Mouse (Mus musculus) kidney, adult 18-20 months (tissue): ENCODE measurements around the gene Rnf34.

Experiments
- DNase-seq: peaks from one replicate; pipeline ENCODE4 v3.0.0; 2021

Gene Rnf34

DNA sequence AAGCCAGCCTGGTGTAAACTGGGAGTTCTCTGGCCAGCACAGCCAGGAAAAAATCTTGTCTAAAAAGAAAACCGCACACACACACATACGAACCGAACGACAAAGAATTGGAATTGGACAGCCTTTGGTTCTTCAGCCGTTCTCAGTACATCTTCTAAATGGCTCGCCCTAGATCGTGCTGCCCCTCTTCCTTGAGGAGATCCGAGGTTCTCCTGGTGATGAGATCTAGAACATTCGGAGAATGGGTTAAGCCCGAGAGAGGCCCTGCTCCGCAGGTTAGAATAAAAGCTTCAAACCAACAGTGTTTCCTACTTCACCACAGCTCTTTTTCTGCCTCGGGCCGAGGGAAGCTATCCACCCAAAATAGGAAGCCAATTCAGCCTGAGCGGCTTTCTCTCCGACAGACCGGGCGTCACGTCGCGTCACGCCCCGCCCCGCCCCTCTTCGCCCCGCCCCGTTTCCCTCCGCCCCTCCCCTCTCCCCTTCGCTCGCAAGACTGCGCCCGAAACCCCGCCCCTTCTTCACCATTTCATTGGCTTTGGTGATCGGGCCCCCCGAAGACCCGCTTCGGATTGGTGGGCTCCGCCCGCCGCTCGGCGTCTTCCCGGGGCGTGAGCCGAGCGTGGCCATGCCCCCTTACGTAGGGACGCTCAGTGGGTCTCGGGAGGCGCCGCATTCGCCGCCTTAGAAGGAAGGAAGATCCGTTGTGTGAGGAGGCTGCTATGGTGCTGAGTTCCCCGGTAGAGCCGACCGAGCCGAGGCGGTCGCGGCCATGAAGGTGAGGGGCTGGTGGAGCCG, at the start of gene Rnf34:
Gene Rnf34 (plus strand): TSS at position 528 of the 798 bp plus-strand sequence.
- DNase-seq = peak; percentile 96

- DNase-seq = peak; percentile 47
Measured at GRCm38 (mm10) chr5:122800345-122801010, 49.4 kb upstream of the Rnf34 start.

GRCm38 (mm10) chr5:122801684-122802083, 48.2 kb upstream of the Rnf34 start:
- no peak for DNase-seq

- DNase-seq = peak; percentile 65
Measured at GRCm38 (mm10) chr5:122802706-122803105, 47.1 kb upstream of the Rnf34 start.

DNA sequence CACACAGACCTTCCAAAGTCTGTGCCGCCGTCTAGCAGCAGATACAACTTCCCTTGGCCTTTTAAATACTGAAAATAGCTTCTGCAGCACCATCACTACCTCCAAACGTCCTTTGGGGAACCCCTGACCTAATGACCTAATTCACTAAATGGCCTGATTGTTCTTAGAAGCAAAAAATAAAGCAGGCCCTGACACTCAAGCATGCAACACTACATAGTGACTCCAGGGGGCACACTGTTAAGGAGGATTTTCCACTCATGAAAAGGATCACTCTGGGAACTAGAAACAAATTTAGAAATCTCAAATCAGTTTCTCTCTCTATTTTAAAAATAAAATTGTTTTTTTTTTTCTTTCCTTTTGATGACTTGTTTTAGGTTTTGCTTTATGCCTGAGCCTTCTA, 44.3 kb upstream of the Rnf34 start:
- no peak for DNase-seq

DNA sequence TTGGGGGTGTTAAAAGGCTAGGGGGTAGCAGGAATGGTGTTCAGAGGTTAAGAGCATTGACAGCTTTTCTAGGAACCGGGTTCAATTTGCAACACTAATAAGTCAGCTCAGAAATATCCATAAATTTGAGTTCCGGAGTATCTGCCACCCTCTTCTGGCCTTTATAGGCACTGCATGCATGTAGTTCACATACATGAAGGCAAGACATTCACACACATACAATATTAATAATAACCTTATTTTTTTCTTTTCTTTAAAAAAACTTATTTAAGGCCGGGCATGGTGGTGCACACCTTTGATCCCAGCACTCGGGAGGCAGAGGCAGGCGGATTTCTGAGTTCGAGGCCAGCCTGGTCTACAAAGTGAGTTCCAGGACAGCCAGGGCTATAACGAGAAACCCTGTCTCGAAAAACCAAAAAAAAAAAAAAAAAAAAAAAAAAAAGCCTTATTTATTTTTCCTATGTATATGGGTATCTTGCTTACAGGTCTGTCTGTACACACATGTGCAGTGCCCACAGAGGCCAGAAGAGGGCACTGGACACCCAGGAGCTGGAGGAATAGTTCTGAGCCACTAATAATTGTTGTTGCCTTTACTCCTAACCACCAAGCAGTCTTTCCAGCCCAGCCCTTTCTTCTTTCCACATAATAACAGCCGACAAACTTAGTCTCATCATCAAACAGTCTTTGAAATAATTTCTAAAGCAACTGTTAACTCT, 38.3 kb upstream of the Rnf34 start:
- peak; percentile 72 for DNase-seq

DNA sequence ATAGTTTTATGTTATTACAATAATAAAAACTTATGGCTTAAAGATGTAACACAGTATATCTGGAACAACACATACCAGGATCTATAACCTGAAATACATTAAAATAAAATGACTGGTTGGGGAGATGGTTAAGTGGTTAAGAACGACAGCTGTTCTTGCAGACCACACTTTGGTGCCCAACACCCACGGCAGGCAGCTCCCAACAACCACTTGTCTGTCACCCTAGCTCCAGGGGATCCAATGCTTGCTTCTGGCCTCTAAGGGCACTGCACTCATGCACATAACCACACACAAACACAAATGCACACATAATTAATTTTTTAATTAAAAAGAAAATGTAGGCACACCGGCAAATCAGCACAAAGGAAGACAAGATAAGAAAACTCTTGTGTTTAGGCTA, 37.1 kb upstream of the Rnf34 start:
- DNase-seq = no peak

- peak; percentile 92 for DNase-seq
Measured at GRCm38 (mm10) chr5:122820777-122821523, 28.9 kb upstream of the Rnf34 start, which contains the start of gene Anapc5. Anapc5 (minus strand) TSS chr5:122821339.

GRCm38 (mm10) chr5:122821524-122821885, 28.3 kb upstream of the Rnf34 start:
- no peak for DNase-seq

DNA sequence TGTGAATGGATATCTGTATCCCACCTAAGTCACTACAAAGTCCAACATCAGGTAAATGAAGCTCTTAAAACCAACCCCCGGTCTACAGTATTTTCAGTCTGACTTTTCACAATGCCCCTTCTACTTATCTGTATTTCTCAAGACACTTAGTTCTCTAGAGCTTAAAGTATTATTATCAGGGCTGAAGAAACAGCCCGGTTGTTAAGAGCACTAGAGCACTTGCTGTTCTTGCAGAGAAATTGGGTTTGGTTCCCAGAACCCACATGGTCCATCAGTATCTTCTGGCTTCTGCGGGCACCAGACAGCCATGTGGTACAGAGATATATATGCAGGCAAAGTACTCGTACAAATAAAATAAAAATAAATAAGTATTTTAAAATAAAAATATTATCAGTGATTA, 27.4 kb upstream of the Rnf34 start:
- no peak for DNase-seq

- no peak for DNase-seq
Measured at GRCm38 (mm10) chr5:122823976-122824375, 25.9 kb upstream of the Rnf34 start.

- DNase-seq = no peak
Measured at GRCm38 (mm10) chr5:122824450-122824849, 25.4 kb upstream of the Rnf34 start.

GRCm38 (mm10) chr5:122825099-122825498, 24.7 kb upstream of the Rnf34 start:
- no peak for DNase-seq

GRCm38 (mm10) chr5:122832536-122832935, 17.3 kb upstream of the Rnf34 start:
- DNase-seq = no peak

DNA sequence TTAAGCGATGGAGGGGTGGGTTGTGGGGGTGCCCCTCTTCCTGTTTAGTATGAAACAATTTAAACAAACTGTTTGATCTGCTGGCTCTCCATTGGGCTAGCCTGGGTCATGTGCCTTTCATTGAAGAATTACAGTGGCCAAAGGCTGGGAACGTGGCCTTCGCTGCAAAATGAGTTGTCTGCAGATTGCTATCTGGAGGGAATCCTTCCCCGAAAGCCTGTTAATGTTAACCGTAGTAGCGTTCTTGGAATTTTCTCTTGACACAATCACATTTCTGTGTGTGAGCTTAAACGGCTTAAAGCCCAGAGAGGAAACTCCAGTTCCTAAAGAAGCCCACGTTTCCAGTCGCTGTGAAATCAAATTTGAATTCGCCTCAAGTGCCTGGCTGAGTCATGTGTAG, 16.9 kb upstream of the Rnf34 start:
- no peak for DNase-seq

DNA sequence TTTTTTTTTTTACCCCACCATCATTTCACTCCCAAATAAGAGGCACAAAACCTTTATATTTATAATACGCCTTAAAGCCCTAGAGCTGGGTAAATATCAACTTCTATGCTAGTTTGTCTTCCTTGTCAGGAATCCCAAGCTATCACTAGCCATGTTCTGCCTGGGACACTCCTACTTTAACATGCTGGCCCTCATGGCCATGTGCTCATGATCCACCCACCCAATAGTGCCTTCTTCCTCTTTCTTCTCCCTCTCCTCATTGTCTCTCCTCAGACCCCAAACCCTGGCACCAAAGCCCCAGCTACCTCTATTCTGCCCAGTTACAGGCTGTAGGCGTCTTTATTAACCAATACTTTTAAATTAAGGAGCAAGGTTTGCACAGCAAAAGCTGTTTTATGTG, 8.7 kb upstream of the Rnf34 start:
- no peak for DNase-seq

- no peak for DNase-seq
Measured at GRCm38 (mm10) chr5:122843799-122844198, 6.0 kb upstream of the Rnf34 start.

GRCm38 (mm10) chr5:122850319-122851002, 613 bp downstream of the Rnf34 start:
- DNase-seq = peak; percentile 37

DNA sequence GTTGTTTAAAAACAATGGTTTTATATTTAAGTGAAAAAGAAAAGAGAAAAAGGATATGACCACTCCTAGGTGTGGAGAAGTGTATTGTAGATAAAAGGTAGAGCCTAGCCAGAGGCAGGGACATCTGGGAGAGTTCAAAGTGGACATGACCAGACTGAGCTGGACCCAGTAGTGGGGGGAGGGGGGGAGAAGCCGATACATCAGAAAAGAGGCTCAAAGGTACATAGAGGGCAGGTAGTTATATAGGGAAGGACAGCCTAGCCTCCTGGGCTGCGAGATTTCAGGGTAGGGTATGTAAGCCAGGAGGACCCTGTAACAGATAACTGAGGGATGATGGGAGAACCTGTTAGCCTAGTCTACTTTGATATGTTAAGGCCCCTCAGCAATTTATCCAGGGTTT, 2.8 kb downstream of the Rnf34 start:
- no peak for DNase-seq

DNA sequence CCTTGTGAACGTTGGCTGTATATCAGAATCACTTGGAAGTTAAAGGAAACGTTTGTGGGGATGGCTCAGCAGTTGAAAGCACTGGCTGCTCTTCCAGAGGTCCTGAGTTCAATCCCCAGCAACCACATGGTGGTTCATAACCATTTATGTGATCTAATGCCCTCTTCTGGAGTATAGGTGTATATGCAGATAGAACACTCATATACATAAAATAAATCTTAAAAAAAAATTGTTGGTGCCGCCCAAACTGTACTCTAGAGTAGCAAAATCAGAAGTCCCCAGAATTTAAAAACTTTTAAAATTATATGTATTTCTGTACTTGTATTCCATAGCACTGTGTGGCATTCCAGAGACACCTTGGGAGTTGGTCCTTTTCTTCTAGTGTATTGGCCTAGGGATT, 6.0 kb downstream of the Rnf34 start:
- DNase-seq = no peak

GRCm38 (mm10) chr5:122863053-122863452, 13.2 kb downstream of the Rnf34 start:
- DNase-seq = no peak

GRCm38 (mm10) chr5:122872626-122873025, 22.8 kb downstream of the Rnf34 start:
- DNase-seq = no peak
